Mouse (Mus musculus) ES-Bruce4 (cell line): ENCODE measurements around the gene Cemip. TPM values are rescaled to one million over a fixed set of nuclear protein-coding genes. Genes with fewer than 3 reads are reported as not detected.

Source experiments
- H3K27ac ChIP-seq: 2 replicates; pipeline ENCODE4 v1.5.1; 2012; ENCODE audit warnings: low read length, inconsistent platforms; ENCODE audit not compliant: insufficient read depth
- H3K27me3 ChIP-seq: 2 replicates; pipeline ENCODE4 v1.6.1; 2012; ENCODE audit warnings: mild to moderate bottlenecking, low read length, inconsistent platforms; ENCODE audit not compliant: control insufficient read depth, poor library complexity, insufficient read depth, severe bottlenecking
- H3K36me3 ChIP-seq: 2 replicates; pipeline ENCODE4 v1.6.1; 2012; ENCODE audit warnings: inconsistent platforms, mild to moderate bottlenecking, low read length, moderate library complexity; ENCODE audit not compliant: control insufficient read depth, poor library complexity, insufficient read depth, severe bottlenecking
- H3K4me1 ChIP-seq: one replicate; pipeline ENCODE4 v1.8.1; 2011; ENCODE audit warnings: low read length; ENCODE audit not compliant: control insufficient read depth, insufficient read depth
- H3K4me3 ChIP-seq: 2 replicates; pipeline ENCODE4 v1.5.1; 2011; ENCODE audit warnings: low read depth, mild to moderate bottlenecking, low read length
- H3K9ac ChIP-seq: 2 replicates; pipeline ENCODE4 v1.6.1; 2012; ENCODE audit warnings: low read depth, mild to moderate bottlenecking, inconsistent platforms; ENCODE audit not compliant: poor library complexity, severe bottlenecking
- H3K9me3 ChIP-seq: replicated peaks from 2 replicates; pipeline ENCODE4 v1.6.1; 2012; ENCODE audit warnings: mild to moderate bottlenecking, low read length, inconsistent platforms; ENCODE audit not compliant: control insufficient read depth, poor library complexity, insufficient read depth, severe bottlenecking
- CTCF ChIP-seq: IDR thresholded peaks from one replicate; pipeline ENCODE4 v1.8.1; 2011; ENCODE audit warnings: low read depth, low read length
- EP300 ChIP-seq: IDR thresholded peaks from 2 replicates; pipeline ENCODE4 v1.6.1; 2011; ENCODE audit warnings: low read depth, low read length; ENCODE audit not compliant: insufficient read depth
- POLR2A ChIP-seq: IDR thresholded peaks from one replicate; pipeline ENCODE4 v1.8.1; 2011; ENCODE audit warnings: low read length; ENCODE audit not compliant: insufficient read depth
- polyA plus RNA-seq: library from polyadenylated mRNA; stranded (reverse); fragments of >200 nt; gene quantifications from 2 replicates; pipeline ENCODE4 v1.2.4, GENCODE M21; 2011; ENCODE audit warnings: low read depth; ENCODE audit not compliant: missing spikeins, insufficient read depth, insufficient read length

The Cemip gene
- polyA plus RNA-seq, 1 experiment, result 0.72 TPM

DNA sequence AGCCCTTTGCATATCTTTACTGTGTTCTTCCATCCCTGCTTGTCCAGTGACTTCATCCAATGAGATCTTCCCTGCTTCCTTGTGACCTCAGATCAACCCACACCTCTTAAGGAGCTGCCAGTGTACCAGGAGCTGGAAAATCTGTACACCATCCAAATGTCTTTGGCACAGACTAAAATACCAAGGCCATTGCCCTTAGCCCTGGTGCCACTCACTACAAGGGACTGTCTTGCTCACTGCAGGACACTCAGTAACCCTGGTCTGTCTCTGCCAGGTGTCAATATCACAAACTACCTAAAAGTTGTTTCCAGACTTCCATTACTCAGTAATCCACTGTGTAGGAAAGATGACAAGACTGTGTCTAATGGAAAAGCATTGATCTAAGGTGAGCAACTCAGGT, 121.1 kb downstream of the Cemip start:
- Histone ChIP-seq H3K9ac (no peak overlapping the region), H3K4me3 (no peak overlapping the region), H3K4me1 (no peaks in the 10 kb centered on the region), H3K27ac (no peak overlapping the region), H3K36me3 (no peaks in the 10 kb centered on the region), H3K27me3 (no peaks in the 10 kb centered on the region), H3K9me3 (no peaks in the 10 kb centered on the region)
- TF ChIP-seq CTCF, result no peak
- TF ChIP-seq EP300, result no peak
- no peak for TF ChIP-seq POLR2A

DNA sequence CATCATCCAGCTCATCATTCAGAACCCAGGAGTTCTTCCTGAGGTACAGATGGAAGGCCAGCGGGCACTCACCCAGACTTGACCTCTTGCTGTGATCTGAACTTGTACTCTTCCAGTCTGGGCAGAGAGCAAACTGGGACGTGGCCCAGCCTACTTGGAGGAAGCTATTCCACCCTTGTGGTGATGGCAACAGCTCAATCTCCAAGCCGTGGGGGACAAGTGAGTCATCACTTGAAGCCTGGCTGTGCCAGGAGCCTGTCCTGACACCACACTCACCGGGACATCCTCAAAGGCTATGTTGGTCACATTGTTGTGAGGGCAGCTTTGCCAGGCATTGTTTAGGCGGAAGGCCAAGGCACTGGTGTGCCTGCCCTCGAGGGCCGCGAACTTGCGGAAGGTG, 133.8 kb downstream of the Cemip start:
- Histone ChIP-seq H3K9me3 (no peaks in the 10 kb centered on the region), H3K27me3 (no peaks in the 10 kb centered on the region), H3K4me3 (no peak overlapping the region), H3K9ac (no peak overlapping the region), H3K27ac (no peak overlapping the region), H3K36me3 (no peaks in the 10 kb centered on the region), H3K4me1 (no peaks in the 10 kb centered on the region)
- TF ChIP-seq CTCF, result no peak
- no peak for TF ChIP-seq POLR2A
- no peak for TF ChIP-seq EP300

DNA sequence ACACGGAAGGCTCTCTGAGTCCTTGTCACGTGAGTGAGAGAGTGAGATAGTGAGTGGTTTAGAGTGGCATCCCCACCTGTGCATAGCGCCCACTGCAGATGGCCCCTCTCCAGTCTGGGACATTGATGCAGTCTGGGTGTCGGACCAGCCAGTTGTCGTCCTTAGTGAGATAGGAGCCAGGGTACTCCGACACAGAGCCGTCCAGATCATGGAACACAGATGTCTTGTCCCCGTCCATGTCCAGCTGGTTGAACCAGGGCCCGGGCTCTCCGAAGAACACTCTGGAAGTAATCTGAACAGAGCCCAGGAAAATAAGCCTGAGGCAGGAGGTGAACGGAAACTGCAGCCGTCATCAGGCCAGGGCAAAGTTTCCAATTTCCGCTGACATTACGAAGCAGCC, 135.0 kb downstream of the Cemip start:
- no peaks in the 10 kb centered on the region for H3K4me1 ChIP-seq
- no peaks in the 10 kb centered on the region for H3K27me3 ChIP-seq
- H3K4me3 ChIP-seq, result no peak overlapping the region
- no peak overlapping the region for H3K27ac ChIP-seq
- H3K9ac ChIP-seq, result no peak overlapping the region
- TF ChIP-seq EP300 (no peak), POLR2A (no peak), CTCF (no peak)
- H3K36me3 ChIP-seq, result no peaks in the 10 kb centered on the region
- H3K9me3 ChIP-seq, result no peaks in the 10 kb centered on the region

DNA sequence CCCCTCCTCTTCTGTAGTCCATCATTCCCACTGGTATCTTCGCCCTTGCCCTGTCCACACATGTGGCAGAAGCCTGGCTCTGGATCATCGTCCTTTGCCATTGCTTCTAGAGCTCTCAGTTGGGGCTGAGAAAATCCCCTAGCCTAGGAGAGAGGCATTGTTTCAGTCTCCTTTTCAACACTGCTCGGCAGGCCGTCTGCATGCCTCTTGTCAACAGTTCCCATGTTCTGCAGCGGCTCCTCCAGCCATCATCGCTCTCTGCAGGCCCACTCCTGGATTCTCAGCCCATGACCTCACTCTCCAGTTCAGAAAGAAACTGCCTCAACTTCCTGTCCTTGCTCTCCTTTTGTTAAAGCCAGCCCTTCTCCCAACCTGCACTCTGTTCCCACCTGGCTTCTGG, 136.6 kb downstream of the Cemip start:
- TF ChIP-seq POLR2A, result no peak
- no peak for TF ChIP-seq CTCF
- no peak for TF ChIP-seq EP300
- no peaks in the 10 kb centered on the region for H3K27me3 ChIP-seq

DNA sequence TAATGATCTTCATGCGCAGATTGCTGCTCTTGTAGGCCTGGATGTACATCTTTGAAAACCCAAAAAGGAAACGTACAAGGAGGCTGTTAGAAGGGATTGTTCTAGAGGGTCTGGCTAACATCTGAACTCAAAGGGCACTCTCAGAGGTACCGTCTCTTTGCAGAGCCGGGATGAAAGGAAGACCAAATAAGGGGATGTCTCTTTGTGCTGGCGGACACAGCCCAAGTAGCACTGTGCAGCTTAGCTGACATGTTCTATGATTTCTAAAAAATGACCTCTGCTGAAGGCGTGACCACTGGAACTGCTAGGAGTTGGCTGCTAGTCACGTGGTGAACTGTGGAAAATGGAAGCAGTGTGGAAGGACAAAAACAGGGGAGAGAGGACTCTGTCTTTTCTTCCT, 137.6 kb downstream of the Cemip start:
- H3K9ac ChIP-seq, result no peak overlapping the region
- H3K9me3 ChIP-seq, result no peaks in the 10 kb centered on the region
- no peaks in the 10 kb centered on the region for H3K36me3 ChIP-seq
- no peaks in the 10 kb centered on the region for H3K4me1 ChIP-seq
- no peak overlapping the region for H3K27ac ChIP-seq
- H3K27me3 ChIP-seq, result no peaks in the 10 kb centered on the region
- TF ChIP-seq EP300 (no peak), CTCF (no peak)
- no peak overlapping the region for H3K4me3 ChIP-seq

More for the DNA sequence above, 136.6 kb downstream of the Cemip start:
- H3K4me1 ChIP-seq, result no peaks in the 10 kb centered on the region
- no peak overlapping the region for H3K9ac ChIP-seq
- H3K9me3 ChIP-seq, result no peaks in the 10 kb centered on the region
- no peak overlapping the region for H3K4me3 ChIP-seq
- no peaks in the 10 kb centered on the region for H3K36me3 ChIP-seq
- H3K27ac ChIP-seq, result no peak overlapping the region

DNA sequence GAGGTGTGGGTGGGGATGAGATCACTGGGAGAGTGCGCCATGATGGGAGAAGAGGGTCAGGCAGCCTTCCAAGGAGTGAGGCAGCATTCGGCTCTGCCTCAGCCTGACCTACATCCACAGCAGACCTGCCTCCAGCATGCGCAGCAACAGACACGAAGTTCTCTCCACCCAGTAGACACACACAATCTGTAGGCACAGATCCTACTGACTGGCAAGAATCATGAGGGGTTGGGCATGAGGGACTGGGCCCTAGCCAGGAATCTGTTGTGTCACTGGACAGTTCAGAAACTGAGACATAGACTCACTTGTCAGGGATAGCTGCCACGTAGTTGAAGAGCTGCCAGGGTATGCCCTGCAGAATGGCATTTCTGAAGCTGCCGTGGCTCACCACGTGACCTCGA, 144.6 kb downstream of the Cemip start:
- Histone ChIP-seq H3K27ac (no peak overlapping the region), H3K4me3 (no peak overlapping the region), H3K27me3 (no peaks in the 10 kb centered on the region), H3K36me3 (no peaks in the 10 kb centered on the region), H3K9ac (no peak overlapping the region), H3K4me1 (no peaks in the 10 kb centered on the region), H3K9me3 (no peaks in the 10 kb centered on the region)
- no peak for TF ChIP-seq CTCF

DNA sequence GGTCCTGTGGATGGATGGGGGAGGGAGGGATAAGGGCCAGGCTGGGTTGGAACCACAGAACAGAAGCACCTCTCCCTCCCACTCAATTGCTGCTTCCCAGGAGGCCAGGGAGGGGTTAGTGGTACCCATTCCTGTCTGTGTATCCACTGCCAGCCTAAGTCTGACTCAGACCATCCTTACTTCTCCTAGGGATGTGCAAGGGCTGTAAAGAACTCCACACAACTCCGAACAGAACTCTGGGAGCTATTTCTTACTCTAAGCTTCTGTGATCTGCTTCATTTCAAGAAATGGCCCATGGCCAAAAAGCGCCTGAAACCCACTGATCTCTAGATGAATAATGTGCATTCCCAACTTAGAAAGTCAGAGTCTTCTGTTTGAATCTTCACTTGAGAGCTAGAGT, 146.2 kb downstream of the Cemip start:
- TF ChIP-seq CTCF (no peak), POLR2A (no peak), EP300 (no peak)
- no peaks in the 10 kb centered on the region for H3K27me3 ChIP-seq

More for the DNA sequence above, 146.2 kb downstream of the Cemip start:
- Histone ChIP-seq H3K4me3 (no peak overlapping the region), H3K4me1 (no peaks in the 10 kb centered on the region), H3K9me3 (no peaks in the 10 kb centered on the region), H3K36me3 (no peaks in the 10 kb centered on the region), H3K9ac (no peak overlapping the region), H3K27ac (no peak overlapping the region)
